Mouse (Mus musculus): ENCODE data around the gene Ncor2.

DNA sequence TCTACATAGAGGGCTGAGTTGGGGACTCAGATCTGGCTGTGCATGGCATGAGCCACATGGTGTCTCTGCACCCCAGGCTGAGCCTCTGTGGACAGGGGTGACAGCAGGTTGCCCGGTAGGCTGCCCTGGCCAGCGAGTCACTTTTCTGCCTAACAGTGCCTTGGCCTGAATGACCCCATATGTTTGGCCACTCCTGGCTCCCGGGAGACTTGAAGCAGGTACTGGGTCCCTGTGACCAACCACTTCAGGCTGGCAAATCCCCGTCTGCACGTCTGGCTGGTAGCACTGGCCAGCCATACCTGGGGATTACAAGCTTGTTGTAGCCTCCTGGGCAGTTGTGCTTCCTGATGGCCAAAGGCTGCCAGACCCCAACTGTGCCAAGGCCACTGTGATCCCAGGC lies 109.1 kb downstream of the Ncor2 start:
- TF ChIP-seq POLR2A (IDR thresholded peaks at IDR 0.05; ENCODE audit: borderline replicate concordance, low read depth, low read length) (no peak), CTCF (IDR thresholded peaks at IDR 0.05; ENCODE audit: low read depth, low read length) (no peak)
